Mouse (Mus musculus) left cerebral cortex, adult 9 months (tissue): ENCODE measurements at regions not wholly inside any gene's neighbourhood (a gene's known extent, or its start where the extent isn't known, plus 50 kb on each side); places are given as distances from the start of the nearest gene placed in this dataset.

ENCODE experiments used
- DNase-seq, 2 experiments: peaks; one replicate each; pipeline ENCODE4 v3.0.0; 2022; ENCODE audit warnings: low spot score in 2 of 2

DNA sequence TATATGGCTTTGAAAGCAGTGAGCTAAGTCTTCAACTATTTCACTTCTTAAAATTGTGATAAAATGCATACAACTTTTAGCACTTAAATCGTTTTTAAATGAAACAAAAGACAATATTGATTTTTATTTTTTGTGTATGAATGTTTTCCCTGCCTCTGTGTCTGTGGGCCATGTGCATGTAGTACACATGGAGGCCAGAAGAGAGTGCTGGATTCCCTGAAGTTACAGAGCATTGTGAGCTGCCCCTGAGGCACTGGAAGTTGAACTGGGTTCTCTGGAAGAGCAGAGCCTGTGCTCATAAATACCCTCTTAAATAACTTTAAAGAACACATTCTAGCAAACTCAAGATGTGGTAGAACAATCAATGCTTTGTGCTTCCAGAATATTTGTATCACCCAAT is 61.8 kb upstream of the Gm6812 start:
- no peak for DNase-seq

DNA sequence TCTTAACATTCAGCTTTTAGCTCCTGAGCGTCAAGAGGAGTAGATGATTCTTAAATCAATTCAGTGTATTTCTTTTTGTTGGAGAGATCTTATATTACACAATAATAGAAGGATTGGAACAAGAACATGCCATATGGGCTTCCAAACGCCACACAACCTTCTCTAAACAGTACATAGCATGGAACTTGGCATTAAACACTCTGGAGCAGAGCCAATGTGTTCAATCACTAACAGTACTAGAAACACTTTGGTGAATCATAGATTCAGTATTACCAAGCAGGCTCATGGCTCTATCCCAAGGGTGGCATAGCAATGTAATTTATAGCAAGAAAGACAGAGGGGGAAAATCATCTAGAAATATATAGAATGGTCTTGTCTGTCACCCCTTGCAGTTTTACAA is 60.4 kb upstream of the Gm6812 start:
- peak in 1 of 2 experiments; percentile 8 for DNase-seq

DNA sequence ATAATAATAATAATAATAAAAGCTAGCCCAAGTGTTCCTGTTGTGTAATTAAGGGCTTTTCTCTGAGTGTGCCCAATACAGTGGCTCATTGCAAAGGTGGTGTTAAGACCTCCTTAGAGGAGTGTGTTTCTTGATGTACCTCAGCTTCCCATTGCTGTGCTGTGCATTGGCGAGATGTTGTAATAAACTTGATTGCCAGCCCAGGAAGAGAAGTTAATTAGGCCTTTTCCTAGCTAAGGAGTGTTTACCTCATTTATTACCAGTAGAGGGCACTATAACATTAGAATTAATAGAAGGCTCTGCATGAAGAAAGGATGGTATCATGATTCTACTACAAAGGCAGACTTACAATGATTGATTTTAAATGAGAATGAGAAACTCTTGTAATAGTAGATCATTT is 57.9 kb upstream of the Gm6812 start:
- no peak for DNase-seq

GRCm38 (mm10) chrX:68945741-68946140 is 52.9 kb upstream of the Gm6812 start:
- peak in 1 of 2 experiments; percentile 2 for DNase-seq
